Mouse (Mus musculus) lung, postnatal 0 days (tissue): ENCODE data around the gene Rab2b. TPM values are rescaled to one million over a fixed set of nuclear protein-coding genes. Genes with fewer than 3 reads are reported as not detected.

Experiments used
- ATAC-seq: fragments of 200-750 bp; cut with Nextera tagmentation; 2 replicates; pipeline ENCODE4 v1.8.0; 2017; ENCODE audit warnings: moderate library complexity
- DNase-seq: peaks from one replicate; pipeline ENCODE4 v3.0.0-alpha.2; 2016; ENCODE audit warnings: low spot score
- H3K27ac ChIP-seq: fragments of 300-500 bp; sonication (generic); 2 replicates; pipeline ENCODE4 v1.5.1; 2014; ENCODE audit warnings: antibody characterized with exemption, mild to moderate bottlenecking, low read length, mixed read lengths
- H3K27me3 ChIP-seq: fragments of 300-500 bp; sonication (generic); replicated peaks from 2 replicates; pipeline ENCODE4 v1.6.1; 2014; ENCODE audit warnings: low read length, mixed read lengths; ENCODE audit not compliant: insufficient read depth
- H3K36me3 ChIP-seq: fragments of 300-500 bp; sonication (generic); 2 replicates; pipeline ENCODE4 v1.6.1; 2014; ENCODE audit warnings: low read length, mixed read lengths; ENCODE audit not compliant: insufficient read depth
- H3K4me1 ChIP-seq: fragments of 300-500 bp; sonication (generic); 2 replicates; pipeline ENCODE4 v1.6.1; 2014; ENCODE audit warnings: antibody characterized with exemption, low read depth, low read length, mixed read lengths; ENCODE audit not compliant: insufficient read depth
- H3K4me2 ChIP-seq: fragments of 300-500 bp; sonication (generic); replicated peaks from 2 replicates; pipeline ENCODE4 v1.6.1; 2014; ENCODE audit warnings: low read depth, mild to moderate bottlenecking, low read length, moderate library complexity, mixed read lengths
- H3K4me3 ChIP-seq: fragments of 300-500 bp; sonication (generic); 2 replicates; pipeline ENCODE4 v1.5.1; 2014; ENCODE audit warnings: low read depth, low read length
- H3K9ac ChIP-seq: fragments of 300-500 bp; sonication (generic); replicated peaks from 2 replicates; pipeline ENCODE4 v1.6.1; 2014; ENCODE audit warnings: low read depth, mild to moderate bottlenecking
- H3K9me3 ChIP-seq: fragments of 300-500 bp; sonication (generic); 2 replicates; pipeline ENCODE4 v1.6.1; 2016; ENCODE audit warnings: low read length, mixed read lengths
- CTCF ChIP-seq: IDR thresholded peaks from 2 replicates; pipeline ENCODE4 v1.5.1; 2016; ENCODE audit warnings: antibody characterized with exemption, mild to moderate bottlenecking
- EP300 ChIP-seq: IDR thresholded peaks from 2 replicates; pipeline ENCODE4 v1.6.1; 2016; ENCODE audit warnings: antibody characterized with exemption, mild to moderate bottlenecking, control low read depth
- WGBS: fragments of 180-500 bp; shearing (Covaris S2); extraction: QIAGEN DNeasy Blood & Tissue Kit; methylation state at CpG from one replicate; pipeline ENCODE4 v1.1.7; 2014; 5-methylcytosine and 5-hydroxymethylcytosine counted together
- polyA plus RNA-seq: library from polyadenylated mRNA; unstranded; fragments of >200 nt; fragmentation: Nextera tagmentation; extraction: Ambion mirVana; gene quantifications from 2 replicates; pipeline ENCODE4 v1.2.1, GENCODE M21; 2015

Gene Rab2b
- polyA plus RNA-seq, 1 experiment from 2014 or later = 14.3 TPM

DNA sequence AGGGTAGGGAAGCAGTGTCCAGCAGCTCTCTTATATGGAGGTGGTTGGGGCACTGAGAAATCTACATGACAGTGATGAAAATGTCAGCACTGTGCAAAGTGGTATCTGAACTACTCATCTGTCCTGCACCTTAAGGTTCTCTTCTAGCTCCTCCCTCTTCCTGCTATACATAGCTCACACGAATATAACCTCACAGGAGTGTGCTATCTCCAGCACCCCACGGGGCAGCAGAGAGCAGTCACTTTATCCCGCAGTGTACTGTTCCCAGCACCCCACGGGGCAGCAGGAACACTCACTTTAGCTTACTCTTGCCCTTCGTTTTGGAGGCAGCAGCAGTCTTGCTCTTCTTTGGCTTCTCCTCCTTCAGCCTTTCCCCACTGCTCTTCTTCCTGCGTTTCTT, 47.1 kb downstream of the Rab2b start:
- TF ChIP-seq EP300 (no peak), CTCF (no peak)
- H3K4me1 ChIP-seq = no peaks in the 10 kb centered on the region
- no peak for DNase-seq
- ATAC-seq = no peak
- no peak overlapping the region for H3K4me2 ChIP-seq
- no peaks in the 10 kb centered on the region for H3K27me3 ChIP-seq
- H3K36me3 ChIP-seq = peaks cover 58% of the 10 kb centered on the region
- 90% methylated on average over 6 of the region's 6 CpGs for WGBS
- H3K9ac ChIP-seq = no peak overlapping the region
- H3K4me3 ChIP-seq = no peak overlapping the region
- no peak overlapping the region for H3K27ac ChIP-seq
- H3K9me3 ChIP-seq = no peaks in the 10 kb centered on the region

DNA sequence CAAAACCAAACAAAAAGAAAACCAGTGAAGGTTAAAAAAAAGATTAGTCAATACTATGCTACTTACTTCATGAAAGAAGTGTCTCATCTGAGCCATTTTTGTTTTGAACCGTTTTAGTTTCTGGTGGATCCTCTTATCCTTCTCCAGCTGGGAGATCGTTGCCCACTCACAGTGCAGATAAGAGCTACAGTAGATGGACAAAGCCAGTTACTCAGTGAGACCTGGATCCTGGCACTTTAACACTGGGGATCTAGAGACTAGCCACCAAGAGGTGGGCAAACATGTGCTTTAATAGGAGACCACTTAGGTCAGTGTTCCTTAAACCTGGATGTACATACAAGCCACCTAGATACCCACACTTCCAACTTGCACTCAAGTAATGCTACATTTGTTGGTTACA, 53.4 kb downstream of the Rab2b start:
- H3K4me3 ChIP-seq = no peak overlapping the region
- H3K27me3 ChIP-seq = no peaks in the 10 kb centered on the region
- DNase-seq (no peak), ATAC-seq (no peak)
- no peaks in the 10 kb centered on the region for H3K4me1 ChIP-seq
- 90% methylated on average over 2 of the region's 2 CpGs for WGBS
- no peak overlapping the region for H3K9ac ChIP-seq
- H3K4me2 ChIP-seq = no peak overlapping the region
- no peaks in the 10 kb centered on the region for H3K9me3 ChIP-seq
- H3K36me3 ChIP-seq = peaks cover 40% of the 10 kb centered on the region
- TF ChIP-seq EP300 = no peak
- TF ChIP-seq CTCF = no peak
- no peak overlapping the region for H3K27ac ChIP-seq

DNA sequence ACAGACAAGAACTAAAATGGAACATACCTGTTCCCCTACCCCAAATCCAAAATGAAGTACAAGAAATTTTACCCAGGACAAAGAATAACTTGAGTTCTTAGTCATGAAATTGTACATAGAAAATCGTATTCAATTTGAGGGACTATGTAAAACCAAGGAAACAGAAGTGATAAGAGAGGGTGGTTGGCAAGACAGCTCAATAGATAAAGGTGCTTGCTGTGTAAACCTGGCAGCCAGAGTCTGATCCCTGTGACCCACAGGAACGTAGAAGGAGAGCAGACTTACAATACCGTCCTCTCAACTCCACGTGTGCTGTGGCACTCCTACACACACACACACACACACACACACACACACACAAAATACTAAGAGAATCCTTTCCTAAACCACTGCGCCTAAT, 62.1 kb downstream of the Rab2b start:
- Histone ChIP-seq H3K4me2 (no peak overlapping the region), H3K9me3 (no peaks in the 10 kb centered on the region), H3K9ac (no peak overlapping the region), H3K27me3 (no peaks in the 10 kb centered on the region), H3K4me1 (no peaks in the 10 kb centered on the region), H3K36me3 (peaks cover 74% of the 10 kb centered on the region), H3K27ac (no peak overlapping the region), H3K4me3 (no peak overlapping the region)
- DNase-seq = no peak
- TF ChIP-seq EP300 (no peak), CTCF (no peak)
- WGBS = 84% methylated on average over 5 of the region's 5 CpGs
- ATAC-seq = no peak

Other genes starting within 250 kb of the Rab2b start
- gene Olfr221, start 237.1 kb downstream of the Rab2b start, polyA plus RNA-seq = 0.08 TPM in 1 of 2 replicates, not detected in the other
- gene Hnrnpc, start 175.5 kb downstream of the Rab2b start, polyA plus RNA-seq = 170 and 210 TPM in 2 replicates
- gene Rpgrip1, start 168.8 kb downstream of the Rab2b start, polyA plus RNA-seq = 31.4 and 38.4 TPM in 2 replicates
- 20.9 and 21.3 TPM in 2 replicates for gene Supt16, start 82.1 kb downstream of the Rab2b start, polyA plus RNA-seq
- gene Chd8, start 21.8 kb downstream of the Rab2b start, polyA plus RNA-seq = 17.6 and 19.2 TPM in 2 replicates
- gene Tox4, start 399 bp downstream of the Rab2b start, polyA plus RNA-seq = 22.7 and 23.7 TPM in 2 replicates
- 19.6 and 19.9 TPM in 2 replicates for gene Mettl3, start 25.6 kb upstream of the Rab2b start, polyA plus RNA-seq
- 3.8 and 4.1 TPM in 2 replicates for gene Sall2, start 49.2 kb upstream of the Rab2b start, polyA plus RNA-seq
- not detected in 2 replicates for gene Olfr1513, start 76.9 kb upstream of the Rab2b start, polyA plus RNA-seq
- not detected in 2 replicates for gene Olfr1512, start 99.6 kb upstream of the Rab2b start, polyA plus RNA-seq
- not detected in 2 replicates for gene Olfr1511, start 117.8 kb upstream of the Rab2b start, polyA plus RNA-seq
- gene Olfr1510, start 134.8 kb upstream of the Rab2b start, polyA plus RNA-seq = not detected in 2 replicates
- not detected in 2 replicates for gene Olfr1509, start 163.4 kb upstream of the Rab2b start, polyA plus RNA-seq
- not detected in 2 replicates for gene Olfr1508, start 187.9 kb upstream of the Rab2b start, polyA plus RNA-seq
- gene Olfr1507, start 216.2 kb upstream of the Rab2b start, polyA plus RNA-seq = not detected in 2 replicates